Mouse (Mus musculus) embryonic facial prominence, embryonic 11.5 days (tissue): ENCODE data around the gene Skor1. TPM values are rescaled to one million over a fixed set of nuclear protein-coding genes. Genes with fewer than 3 reads are reported as not detected.

Source experiments
- ATAC-seq: fragments of 200-750 bp; cut with Nextera tagmentation; replicated peaks from 2 replicates; pipeline ENCODE4 v1.8.0; 2017; ENCODE audit warnings: low read depth; ENCODE audit not compliant: insufficient number of reproducible peaks, low FRiP score, low TSS enrichment
- DNase-seq: peaks from one replicate; pipeline ENCODE4 v3.0.0-alpha.2; 2015; ENCODE audit warnings: low spot score
- H3K27ac ChIP-seq: fragments of 300-500 bp; sonication (generic); replicated peaks from 2 replicates; pipeline ENCODE4 v1.5.1; 2014; ENCODE audit warnings: mild to moderate bottlenecking, low read depth, low read length, control low read depth
- H3K27me3 ChIP-seq: fragments of 300-500 bp; sonication (generic); 2 replicates; pipeline ENCODE4 v1.6.1; 2014; ENCODE audit warnings: mild to moderate bottlenecking, low read length, moderate library complexity, mixed read lengths; ENCODE audit not compliant: control insufficient read depth, insufficient read depth
- H3K36me3 ChIP-seq: fragments of 300-500 bp; sonication (generic); replicated peaks from 2 replicates; pipeline ENCODE4 v1.6.1; 2014; ENCODE audit warnings: low read depth, mild to moderate bottlenecking, low read length, moderate library complexity, mixed read lengths; ENCODE audit not compliant: control insufficient read depth, insufficient read depth
- H3K4me1 ChIP-seq: fragments of 300-500 bp; sonication (generic); 2 replicates; pipeline ENCODE4 v1.6.1; 2014; ENCODE audit warnings: low read length, mixed read lengths; ENCODE audit not compliant: control insufficient read depth, insufficient read depth
- H3K4me2 ChIP-seq: fragments of 300-500 bp; sonication (generic); 2 replicates; pipeline ENCODE4 v1.6.1; 2014; ENCODE audit warnings: low read depth, mild to moderate bottlenecking, control low read depth, low read length, moderate library complexity
- H3K4me3 ChIP-seq: fragments of 300-500 bp; sonication (generic); 2 replicates; pipeline ENCODE4 v1.5.1; 2014; ENCODE audit warnings: low read depth, low read length, control low read depth
- H3K9ac ChIP-seq: fragments of 300-500 bp; sonication (generic); replicated peaks from 2 replicates; pipeline ENCODE4 v1.6.1; 2014; ENCODE audit warnings: mild to moderate bottlenecking, control low read depth, low read length
- H3K9me3 ChIP-seq: fragments of 300-500 bp; sonication (generic); replicated peaks from 2 replicates; pipeline ENCODE4 v1.6.1; 2016; ENCODE audit warnings: mild to moderate bottlenecking, low read length, inconsistent platforms, mixed read lengths; ENCODE audit not compliant: control insufficient read depth
- WGBS: fragments of 180-500 bp; shearing (Covaris S2); extraction: QIAGEN DNeasy Blood & Tissue Kit; methylation state at CpG from one replicate; pipeline ENCODE4 v1.1.7; 2014; 5-methylcytosine and 5-hydroxymethylcytosine counted together
- polyA plus RNA-seq: library from polyadenylated mRNA; unstranded; fragments of >200 nt; fragmentation: Nextera tagmentation; extraction: Ambion mirVana; gene quantifications from 2 replicates; pipeline ENCODE4 v1.2.1, GENCODE M21; 2014

Skor1 gene
- polyA plus RNA-seq, 1 experiment from 2014 or later: 0.17 TPM

GRCm38 (mm10) chr9:63169127-63169526 lies 20.4 kb upstream of the Skor1 start:
- Histone ChIP-seq H3K4me2 (no peak overlapping the region), H3K9me3 (no peaks in the 10 kb centered on the region), H3K4me1 (no peaks in the 10 kb centered on the region), H3K36me3 (no peaks in the 10 kb centered on the region), H3K27ac (no peak overlapping the region), H3K4me3 (no peak overlapping the region), H3K27me3 (no peaks in the 10 kb centered on the region), H3K9ac (no peak overlapping the region)
- WGBS: 94% methylated on average over 1 of the region's 1 CpGs
- ATAC-seq (no peak), DNase-seq (no peak)

- ATAC-seq (no peak), DNase-seq (no peak)
- Histone ChIP-seq H3K9me3 (no peaks in the 10 kb centered on the region), H3K9ac (no peak overlapping the region), H3K4me2 (no peak overlapping the region), H3K27ac (no peak overlapping the region), H3K4me1 (no peaks in the 10 kb centered on the region), H3K27me3 (no peaks in the 10 kb centered on the region), H3K36me3 (no peaks in the 10 kb centered on the region), H3K4me3 (no peak overlapping the region)
- 23% methylated on average over 9 of the region's 9 CpGs for WGBS
Observed at GRCm38 (mm10) chr9:63165070-63165469, 16.3 kb upstream of the Skor1 start.

GRCm38 (mm10) chr9:63163756-63164155 lies 15.0 kb upstream of the Skor1 start:
- Histone ChIP-seq H3K27me3 (no peaks in the 10 kb centered on the region), H3K4me2 (no peak overlapping the region), H3K4me3 (no peak overlapping the region), H3K9me3 (no peaks in the 10 kb centered on the region), H3K4me1 (no peaks in the 10 kb centered on the region), H3K27ac (no peak overlapping the region), H3K9ac (no peak overlapping the region), H3K36me3 (no peaks in the 10 kb centered on the region)
- ATAC-seq (no peak), DNase-seq (no peak)
- 71% methylated on average over 8 of the region's 8 CpGs for WGBS

DNA sequence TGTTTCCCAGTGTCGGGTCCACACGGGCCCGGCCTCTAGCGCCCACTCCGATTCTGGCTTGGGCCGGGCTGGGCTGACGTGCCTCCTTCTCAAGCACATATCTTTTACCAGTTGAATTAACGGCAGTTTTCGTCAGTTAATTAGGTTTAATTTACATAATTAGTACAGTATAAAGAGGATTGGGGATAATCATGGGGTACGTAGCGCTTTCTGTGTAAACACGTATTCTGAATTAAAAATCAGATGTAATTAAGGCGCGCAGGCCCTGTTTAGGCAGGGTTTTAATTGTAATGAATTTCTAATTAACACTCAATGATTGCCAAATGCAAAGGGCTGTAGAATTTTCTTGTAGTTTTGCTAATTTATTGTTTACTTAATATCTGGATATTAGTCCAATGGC lies 3.2 kb upstream of the Skor1 start:
- H3K36me3 ChIP-seq: no peaks in the 10 kb centered on the region

DNA sequence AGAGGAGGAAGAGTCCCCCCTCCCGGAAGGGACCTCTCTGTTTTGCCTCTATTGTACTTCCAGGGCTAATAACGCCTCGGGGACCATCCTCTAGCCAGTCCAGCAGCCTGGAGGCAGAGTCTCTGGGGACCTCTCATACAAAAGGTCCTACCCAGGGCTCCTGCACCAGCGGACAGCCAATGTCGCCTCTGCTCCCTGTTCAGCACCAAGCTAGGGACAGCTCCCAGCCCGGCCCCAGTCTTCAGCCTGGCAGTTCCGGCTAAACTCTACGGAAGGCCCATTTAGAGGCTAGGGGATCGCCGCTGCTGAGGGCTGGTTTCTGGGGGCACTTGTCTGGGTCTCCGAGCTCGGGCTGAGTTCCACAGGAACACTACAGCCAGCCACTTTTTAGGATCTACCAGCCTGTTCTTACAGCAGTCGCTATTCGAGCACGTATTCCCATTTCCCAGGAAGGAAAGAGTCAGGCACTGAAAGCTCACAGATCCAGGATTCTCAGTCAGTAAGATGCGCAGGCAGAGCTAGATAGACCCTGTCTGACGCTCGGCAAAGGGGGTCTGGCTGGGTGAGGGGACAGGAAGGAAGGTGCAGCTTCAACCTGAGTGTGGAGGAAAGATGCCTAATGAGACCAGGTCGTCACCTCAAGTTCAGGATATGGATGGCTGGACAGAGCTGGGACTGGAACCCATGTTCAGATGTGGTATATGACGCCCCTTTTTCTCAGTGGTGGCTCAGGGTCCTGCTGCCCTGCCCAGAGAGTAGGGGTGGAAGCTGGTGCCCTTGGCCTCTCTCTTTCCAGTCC lies 2.5 kb upstream of the Skor1 start:
- no peaks in the 10 kb centered on the region for H3K9me3 ChIP-seq

More for the DNA sequence above, 3.2 kb upstream of the Skor1 start:
- no peak overlapping the region for H3K4me3 ChIP-seq
- H3K27ac ChIP-seq: no peak overlapping the region
- H3K9ac ChIP-seq: no peak overlapping the region
- H3K4me1 ChIP-seq: peaks cover 8% of the 10 kb centered on the region
- DNase-seq (no peak), ATAC-seq (no peak)
- H3K27me3 ChIP-seq: peaks cover 63% of the 10 kb centered on the region
- no peak overlapping the region for H3K4me2 ChIP-seq
- WGBS: 22% methylated on average over 14 of the region's 14 CpGs
- H3K9me3 ChIP-seq: no peaks in the 10 kb centered on the region

DNA sequence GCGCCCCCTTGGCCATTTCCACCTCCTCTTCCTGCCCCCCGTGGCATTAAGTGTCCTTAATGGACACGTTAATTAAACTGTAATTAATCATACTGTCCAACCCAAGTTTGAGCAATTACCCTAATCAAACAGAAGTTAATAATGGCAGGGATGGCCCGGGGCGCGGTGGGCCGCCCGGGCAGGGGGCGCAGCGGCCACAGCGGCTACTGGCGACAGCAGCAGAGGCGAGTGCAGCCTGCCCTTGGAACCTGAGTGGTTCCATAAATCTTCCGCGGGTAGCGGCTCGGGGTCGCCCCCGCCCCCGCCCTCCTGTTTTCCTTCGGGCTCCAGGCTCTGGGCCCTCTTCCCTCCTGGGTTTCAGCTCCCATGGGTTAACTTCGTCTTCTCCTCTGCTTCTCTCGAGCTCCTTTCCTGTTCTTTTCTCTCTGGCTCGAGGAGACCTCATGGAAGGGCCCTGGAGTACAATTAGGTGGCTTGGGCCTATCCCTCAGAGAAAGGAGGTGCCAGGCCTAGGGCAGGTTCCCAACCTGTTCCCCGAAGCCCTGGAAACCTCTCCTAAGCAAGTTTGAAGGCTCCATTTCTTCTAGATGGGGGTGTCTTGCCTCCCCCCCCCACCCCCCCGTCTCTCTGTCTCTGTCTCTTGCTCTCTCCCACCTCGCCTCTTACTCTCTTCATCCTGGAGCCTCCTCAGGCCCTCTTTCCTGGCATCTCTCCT lies 1.5 kb upstream of the Skor1 start:
- H3K9me3 ChIP-seq: no peaks in the 10 kb centered on the region
- no peak overlapping the region for H3K27ac ChIP-seq
- no peak for ATAC-seq
- WGBS: under 1% methylated on average over 22 of the region's 27 CpGs
- H3K36me3 ChIP-seq: no peaks in the 10 kb centered on the region
- H3K4me3 ChIP-seq: no peak overlapping the region
- H3K4me2 ChIP-seq: no peak overlapping the region
- no peak overlapping the region for H3K9ac ChIP-seq
- peaks cover 8% of the 10 kb centered on the region for H3K4me1 ChIP-seq
- peaks cover 80% of the 10 kb centered on the region for H3K27me3 ChIP-seq
- no peak for DNase-seq

More for the DNA sequence above, 2.5 kb upstream of the Skor1 start:
- WGBS: 1% methylated on average over 20 of the region's 20 CpGs
- no peak overlapping the region for H3K27ac ChIP-seq
- DNase-seq (peak; percentile 90), ATAC-seq (no peak)
- H3K9ac ChIP-seq: no peak overlapping the region
- H3K4me1 ChIP-seq: peaks cover 8% of the 10 kb centered on the region
- no peak overlapping the region for H3K4me2 ChIP-seq
- H3K27me3 ChIP-seq: peaks cover 70% of the 10 kb centered on the region
- no peaks in the 10 kb centered on the region for H3K36me3 ChIP-seq
- H3K4me3 ChIP-seq: no peak overlapping the region

DNA sequence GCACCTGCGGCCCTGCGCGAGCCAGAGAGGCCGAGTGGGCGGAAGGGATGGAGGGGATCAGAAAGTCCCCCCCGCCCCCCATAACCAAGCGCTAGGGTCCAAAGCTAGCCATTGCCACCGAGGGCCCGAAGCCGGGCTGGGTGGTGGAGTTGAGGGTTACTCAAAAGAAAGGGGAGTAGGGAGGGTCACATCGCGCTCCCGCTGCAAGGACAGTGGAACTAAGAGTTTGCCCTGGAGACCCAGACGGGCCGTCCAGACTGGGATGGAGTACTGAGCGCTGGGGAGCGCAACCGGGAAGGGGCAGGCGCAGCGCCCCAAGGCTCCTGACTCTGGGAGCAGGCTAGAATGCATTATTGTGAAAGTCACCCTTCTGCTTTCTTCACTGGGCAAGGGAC lies 608 bp upstream of the Skor1 start:
- Histone ChIP-seq H3K9ac (no peak overlapping the region), H3K4me1 (peaks cover 8% of the 10 kb centered on the region), H3K9me3 (no peaks in the 10 kb centered on the region), H3K27ac (no peak overlapping the region), H3K27me3 (peaks cover 89% of the 10 kb centered on the region), H3K4me3 (peak overlapping the region; percentile 36), H3K4me2 (peak overlapping the region; percentile 81), H3K36me3 (no peaks in the 10 kb centered on the region)
- no peak for DNase-seq
- 0% methylated on average over 20 of the region's 20 CpGs for WGBS
- ATAC-seq: no peak

GRCm38 (mm10) chr9:63147786-63148409 lies 863 bp downstream of the Skor1 start:
- ATAC-seq (no peak), DNase-seq (peak; percentile 13)
- Histone ChIP-seq H3K9ac (no peak overlapping the region), H3K9me3 (no peaks in the 10 kb centered on the region), H3K36me3 (no peaks in the 10 kb centered on the region), H3K4me2 (no peak overlapping the region), H3K27me3 (peaks cover 97% of the 10 kb centered on the region), H3K4me3 (no peak overlapping the region), H3K4me1 (peaks cover 8% of the 10 kb centered on the region), H3K27ac (no peak overlapping the region)
- WGBS: under 1% methylated on average over 14 of the region's 14 CpGs
